Mouse (Mus musculus): ENCODE results near the gene Tbce. TPM values are rescaled to one million over a fixed set of nuclear protein-coding genes. Genes with fewer than 3 reads are reported as not detected.
"Not testable (repeated sequence)": the region's sequence is repeated elsewhere in the genome, so short reads cannot be mapped to it uniquely, and the experiment has no call there.

The Tbce gene
- 10 to 100 TPM; 22.2 to 26.1 (median 23.6) TPM for total RNA-seq (2022)

- DNase-seq (ENCODE audit: low spot score), result peak; percentile 92
These were observed at the start of gene Tbce for GRCm38 (mm10) chr13:14039292-14039965. Tbce (minus strand) TSS chr13:14039638.

GRCm38 (mm10) chr13:14088669-14089068 is 49.2 kb upstream of the Tbce start:
- DNase-seq (ENCODE audit: low spot score), result no peak

- no peak for DNase-seq (ENCODE audit: low spot score)
These were observed 35.9 kb upstream of the Tbce start for GRCm38 (mm10) chr13:14075326-14075725.

- no peak for DNase-seq (ENCODE audit: low spot score)
These were observed 34.9 kb upstream of the Tbce start for GRCm38 (mm10) chr13:14074371-14074770.

GRCm38 (mm10) chr13:14069291-14069690 is 29.9 kb upstream of the Tbce start:
- no peak for DNase-seq (ENCODE audit: low spot score)

GRCm38 (mm10) chr13:14068035-14068434 is 28.6 kb upstream of the Tbce start:
- no peak for DNase-seq (ENCODE audit: low spot score)

GRCm38 (mm10) chr13:14065701-14066100 is 26.3 kb upstream of the Tbce start:
- no peak for DNase-seq (ENCODE audit: low spot score)

- DNase-seq (ENCODE audit: low spot score), result no peak
These were observed 25.6 kb upstream of the Tbce start for GRCm38 (mm10) chr13:14065028-14065380.

DNA sequence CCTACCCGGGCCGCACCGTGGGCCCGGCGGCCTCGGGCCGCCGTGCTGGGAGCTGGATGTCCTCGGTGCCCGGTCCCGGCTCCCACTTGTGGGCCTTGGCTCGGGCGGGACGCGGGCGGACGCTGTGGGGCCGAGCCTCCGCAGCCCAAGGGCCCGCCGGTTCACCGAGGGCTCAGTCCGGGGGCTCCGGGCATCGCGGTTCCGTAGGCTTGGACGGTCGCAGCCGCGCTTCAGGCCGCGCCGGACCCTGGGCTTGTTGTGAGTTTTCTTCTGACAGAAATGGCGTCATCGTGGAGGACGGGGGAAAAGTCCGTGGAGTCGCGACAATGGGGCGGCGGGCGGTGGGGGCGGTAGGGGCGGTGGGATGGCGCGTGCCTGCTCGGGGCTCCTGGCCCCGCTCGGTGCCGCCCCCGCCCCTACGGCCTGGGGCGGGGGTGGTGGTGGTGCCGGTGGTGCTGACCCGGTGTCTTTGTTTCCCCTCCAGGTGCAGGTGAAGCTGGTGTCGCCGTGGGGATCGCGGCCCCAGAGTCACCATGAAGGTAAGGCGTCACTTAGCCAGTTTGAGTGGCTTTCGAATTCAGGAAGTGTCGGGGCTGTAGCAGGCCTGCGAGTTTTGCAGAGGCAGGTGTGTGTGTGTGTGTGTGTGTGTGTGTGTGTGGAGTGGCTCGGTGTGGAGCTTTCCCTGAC is 25.0 kb upstream of the Tbce start:
- DNase-seq (ENCODE audit: low spot score), result peak; percentile 28

DNA sequence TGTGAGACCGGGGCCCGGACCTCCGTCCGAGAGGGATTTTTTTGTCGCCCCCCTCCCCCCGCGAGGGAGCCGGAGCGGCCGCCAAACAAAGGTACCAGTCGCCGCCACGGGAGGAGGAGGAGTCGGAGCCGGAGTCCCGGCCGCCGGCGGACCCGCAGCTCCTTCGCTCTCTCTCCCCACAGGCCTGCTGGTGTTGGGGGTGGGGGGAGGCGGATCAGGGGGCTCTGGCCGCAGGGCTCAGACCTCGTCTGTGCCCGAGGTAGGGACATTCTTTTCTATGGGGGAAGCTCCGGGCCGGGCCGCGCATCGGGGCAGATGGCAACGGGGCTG is 24.5 kb upstream of the Tbce start:
- DNase-seq (ENCODE audit: low spot score), result no peak

GRCm38 (mm10) chr13:14063013-14063941 is 23.8 kb upstream of the Tbce start, which contains the start of the genes Arid4b and Ggps1:
Arid4b (plus strand) TSS chr13:14063232.
Ggps1 (minus strand) TSS chr13:14063488.
- peak; percentile 98 for DNase-seq (ENCODE audit: low spot score)

DNA sequence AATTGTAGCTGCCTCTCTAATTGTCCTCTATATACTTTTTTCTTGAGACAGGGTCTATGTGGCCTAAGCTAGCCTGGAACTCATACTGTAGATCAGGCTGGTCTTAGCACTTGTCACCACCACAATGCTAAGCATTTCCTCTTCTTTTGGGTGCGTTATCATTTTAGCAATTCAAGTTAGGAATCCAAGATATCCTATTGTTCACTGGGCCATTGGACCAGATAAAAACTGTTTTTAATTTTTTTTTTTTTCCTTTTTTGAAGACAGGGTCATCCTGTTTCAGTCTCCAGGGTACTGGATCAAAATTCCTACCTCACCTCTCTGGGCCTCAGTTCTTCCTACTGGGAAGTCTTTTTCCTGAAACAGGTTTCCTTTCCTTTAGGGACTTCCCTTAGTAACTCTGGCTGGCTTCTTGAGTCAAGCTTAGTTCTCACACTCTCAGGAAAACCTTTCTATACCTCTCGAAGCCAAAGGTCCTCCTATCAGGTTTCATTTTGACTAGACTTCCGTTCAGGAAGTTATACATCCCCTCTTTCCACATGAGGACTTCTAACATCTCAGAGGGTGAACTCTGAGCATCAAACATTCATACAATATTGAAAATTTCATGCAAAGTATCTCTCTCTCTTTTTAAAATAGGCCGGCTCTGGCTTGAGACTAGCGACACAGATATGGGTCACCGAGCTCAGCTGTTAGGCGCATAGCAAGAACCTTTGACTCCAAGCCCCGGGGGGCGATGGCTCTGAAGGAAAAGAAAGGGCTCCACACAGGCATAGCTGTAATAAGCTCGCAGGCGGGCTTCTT is 23.0 kb upstream of the Tbce start:
- peak; percentile 6 for DNase-seq (ENCODE audit: low spot score)

GRCm38 (mm10) chr13:14059582-14059981 is 20.1 kb upstream of the Tbce start:
- DNase-seq (ENCODE audit: low spot score), result no peak

GRCm38 (mm10) chr13:14056801-14057200 is 17.4 kb upstream of the Tbce start:
- DNase-seq (ENCODE audit: low spot score), result no peak

DNA sequence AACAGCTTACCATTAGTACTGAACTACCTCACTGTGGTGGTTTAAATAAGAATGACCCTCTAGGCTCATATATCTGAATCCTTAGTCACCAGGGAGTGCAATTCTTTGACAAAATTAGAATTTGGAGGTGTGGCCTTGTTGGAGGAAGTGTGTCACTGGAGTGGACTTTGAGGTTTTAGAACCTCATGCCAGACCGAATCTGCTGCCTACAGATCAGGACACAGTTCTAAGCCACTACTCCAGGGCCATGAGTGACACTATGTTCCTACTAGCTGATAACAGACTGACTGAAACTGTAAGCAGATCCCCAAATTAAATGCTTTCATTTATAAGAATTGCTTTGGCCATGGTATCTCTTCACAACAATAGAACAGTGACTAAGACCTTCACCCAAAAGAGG is 10.4 kb upstream of the Tbce start:
- DNase-seq (ENCODE audit: low spot score), result no peak

- no peak for DNase-seq (ENCODE audit: low spot score)
These were observed 5.1 kb upstream of the Tbce start for GRCm38 (mm10) chr13:14044521-14044920.

DNA sequence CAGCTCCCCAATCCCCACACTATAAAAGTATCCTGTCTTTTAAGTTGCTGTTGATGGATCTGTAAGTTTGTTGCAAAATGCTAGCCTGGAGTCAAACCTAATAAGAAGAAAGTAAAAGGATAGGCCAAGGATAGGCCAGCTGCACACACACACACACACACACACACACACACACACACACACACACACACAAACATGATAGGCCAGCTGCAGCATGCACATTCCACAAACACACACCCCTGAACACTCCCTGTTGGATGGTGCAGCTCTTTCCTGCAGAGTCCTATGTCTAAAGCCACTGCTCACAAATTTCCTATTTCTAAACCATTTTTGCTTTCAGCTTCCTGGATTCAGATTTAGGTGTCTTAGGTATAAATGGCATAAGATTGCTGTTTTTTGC is 4.4 kb upstream of the Tbce start:
- no peak for DNase-seq (ENCODE audit: low spot score)

- DNase-seq (ENCODE audit: low spot score), result peak; percentile 16
These were observed 748 bp upstream of the Tbce start for GRCm38 (mm10) chr13:14040186-14040585.

- DNase-seq (ENCODE audit: low spot score), result no peak
These were observed 537 bp downstream of the Tbce start for GRCm38 (mm10) chr13:14038911-14039291.

- DNase-seq (ENCODE audit: low spot score), result peak; percentile 17
These were observed 3.4 kb downstream of the Tbce start for GRCm38 (mm10) chr13:14035875-14036630.

GRCm38 (mm10) chr13:14035352-14035751 is 4.1 kb downstream of the Tbce start:
- DNase-seq (ENCODE audit: low spot score), result not testable (repeated sequence)

All from heart, adult 8-10 months (tissue).